Mouse (Mus musculus): ENCODE results near the gene Usp54. TPM values are rescaled to one million over a fixed set of nuclear protein-coding genes. Genes with fewer than 3 reads are reported as not detected.

Gene Usp54
- polyA plus RNA-seq, 1 experiment from 2014 or later: 12.5 TPM

DNA sequence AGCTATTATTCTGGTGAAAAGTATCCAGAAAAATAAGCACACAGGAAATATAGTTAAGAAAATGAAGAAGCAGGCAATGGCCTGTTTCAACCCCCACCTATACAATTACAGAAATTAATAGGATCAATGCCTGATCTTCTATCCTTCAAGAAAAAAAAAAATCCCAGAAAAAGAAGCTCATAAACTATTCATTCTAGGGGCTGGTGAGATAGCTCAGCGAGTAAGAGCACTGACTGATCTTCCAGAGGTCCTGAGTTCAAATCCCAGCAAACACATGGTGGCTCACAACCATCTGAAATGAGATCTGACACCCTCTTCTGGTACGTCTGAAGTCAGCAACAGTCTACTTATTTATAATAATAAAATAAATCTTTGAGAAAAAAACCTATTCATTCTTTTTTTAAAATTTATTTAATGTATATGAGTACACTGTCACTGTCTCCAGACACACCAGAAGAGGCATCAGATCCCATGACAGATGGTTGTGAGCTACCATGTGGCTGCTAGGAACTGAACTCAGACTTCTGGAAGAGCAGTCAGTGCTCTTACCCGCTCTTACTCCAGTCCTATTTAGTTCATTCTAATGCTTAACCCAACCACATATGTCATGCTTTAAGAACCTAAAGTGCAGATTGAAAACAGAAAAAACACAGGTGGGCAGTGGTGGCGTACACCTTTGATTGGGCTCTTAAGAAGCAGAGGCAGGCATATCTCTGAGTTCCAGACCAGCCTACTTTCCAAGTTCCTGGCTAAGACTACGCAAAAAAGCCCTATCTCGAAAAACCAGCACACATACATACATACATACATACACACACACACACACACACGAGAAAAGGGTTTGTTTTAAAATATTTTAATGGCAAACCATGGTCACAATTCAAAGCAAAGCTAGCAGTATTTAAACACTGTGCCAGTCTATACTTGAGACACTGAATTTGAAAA, 96.1 kb downstream of the Usp54 start:
- WGBS: 82% methylated on average over 7 of the region's 7 CpGs
- Histone ChIP-seq H3K27me3 (no peaks in the 10 kb centered on the region), H3K4me2 (replicated peaks) (peak overlapping the region; percentile 72), H3K36me3 (peaks cover 18% of the 10 kb centered on the region), H3K27ac (no peak overlapping the region), H3K4me3 (replicated peaks) (peak overlapping the region; percentile 92), H3K9ac (replicated peaks) (no peak overlapping the region), H3K9me3 (no peaks in the 10 kb centered on the region), H3K4me1 (replicated peaks) (peaks cover 29% of the 10 kb centered on the region)
- ATAC-seq: no peak

DNA sequence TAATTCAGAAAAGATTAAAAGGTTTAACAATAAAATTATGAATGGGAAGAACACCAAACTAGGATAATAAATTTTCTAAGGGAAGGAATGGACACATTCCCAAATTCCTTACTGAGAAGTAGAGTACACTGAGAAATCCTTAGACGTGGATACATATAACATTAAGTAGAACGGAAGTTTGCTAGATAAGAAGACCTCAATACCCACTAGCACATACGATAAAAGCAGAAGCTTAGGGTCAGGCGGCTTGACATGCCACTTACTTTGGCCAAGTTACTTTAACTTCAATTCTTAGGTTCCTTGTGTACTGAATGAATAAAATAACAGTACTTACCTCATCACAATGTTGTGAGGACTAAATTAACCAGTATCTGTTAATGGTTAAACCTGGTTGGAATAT, 111.2 kb downstream of the Usp54 start:
- H3K4me1 ChIP-seq (replicated peaks): no peaks in the 10 kb centered on the region
- 95% methylated on average over 4 of the region's 4 CpGs for WGBS

DNA sequence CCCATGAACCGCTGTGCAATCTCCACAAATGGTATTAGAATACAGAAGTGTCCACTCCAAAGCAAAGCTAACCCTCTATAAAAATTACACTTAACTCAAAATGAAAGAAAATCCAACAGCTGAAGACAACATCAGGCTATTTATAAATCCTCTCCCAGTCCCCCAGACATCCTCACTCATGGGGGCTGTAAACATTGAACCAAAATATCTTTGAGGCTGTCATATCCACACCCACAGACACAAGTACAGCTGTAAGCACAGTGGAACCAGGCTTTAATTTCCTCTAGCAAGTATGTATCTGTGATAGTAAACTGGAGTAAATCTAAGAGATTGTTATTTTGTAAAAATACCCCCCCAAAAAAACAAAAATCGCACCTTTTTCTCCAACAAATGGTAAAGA, 120.7 kb downstream of the Usp54 start:
- no peak for ATAC-seq
- Histone ChIP-seq H3K9me3 (no peaks in the 10 kb centered on the region), H3K4me3 (replicated peaks) (no peak overlapping the region), H3K27ac (no peak overlapping the region), H3K27me3 (no peaks in the 10 kb centered on the region), H3K4me1 (replicated peaks) (no peaks in the 10 kb centered on the region), H3K36me3 (peaks cover 36% of the 10 kb centered on the region), H3K9ac (replicated peaks) (no peak overlapping the region), H3K4me2 (replicated peaks) (no peak overlapping the region)
- WGBS: 97% methylated on average over 2 of the region's 2 CpGs

More for the DNA sequence above, 111.2 kb downstream of the Usp54 start:
- Histone ChIP-seq H3K4me2 (replicated peaks) (no peak overlapping the region), H3K27me3 (no peaks in the 10 kb centered on the region), H3K9ac (replicated peaks) (no peak overlapping the region), H3K27ac (no peak overlapping the region), H3K9me3 (no peaks in the 10 kb centered on the region), H3K4me3 (replicated peaks) (no peak overlapping the region), H3K36me3 (no peaks in the 10 kb centered on the region)
- no peak for ATAC-seq

DNA sequence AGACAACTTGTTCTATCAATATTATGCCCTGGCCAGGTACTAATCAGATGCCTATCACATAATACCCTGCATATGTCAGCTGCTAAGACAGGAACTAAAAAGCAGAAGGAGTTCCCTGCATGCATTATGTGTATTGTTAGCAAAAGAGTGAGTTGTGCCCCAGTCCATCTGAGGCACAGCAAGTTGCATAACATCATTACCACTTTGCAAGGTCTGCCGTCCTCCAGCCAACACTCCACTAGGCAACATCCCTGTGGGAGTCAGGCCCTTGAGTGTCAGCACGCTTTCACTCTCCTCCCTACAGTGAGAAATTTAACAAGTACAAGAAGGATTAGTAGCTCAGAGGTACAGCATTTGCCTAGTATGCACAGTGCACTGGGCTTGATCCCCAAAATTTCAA, 132.4 kb downstream of the Usp54 start:
- WGBS: 73% methylated on average over 2 of the region's 2 CpGs
- ATAC-seq: no peak
- no peaks in the 10 kb centered on the region for H3K9me3 ChIP-seq

DNA sequence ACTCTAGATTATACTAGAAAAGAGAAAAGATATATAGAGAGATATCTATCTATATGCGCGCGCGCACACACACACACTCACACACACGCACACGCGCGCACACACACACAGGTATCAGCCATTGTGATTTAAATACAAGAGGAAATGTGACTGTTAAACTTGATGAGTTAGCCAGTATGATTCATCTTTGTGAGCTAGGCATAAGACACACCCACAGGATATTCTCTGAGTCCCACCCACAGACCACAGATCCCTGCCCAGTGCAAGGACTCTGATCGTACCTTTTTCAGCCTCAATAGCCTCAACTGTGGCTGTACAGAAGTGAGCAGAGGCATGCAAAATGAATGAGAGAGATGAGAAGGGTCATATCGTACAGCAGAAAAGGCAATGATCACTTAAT, 137.9 kb downstream of the Usp54 start:
- H3K9ac ChIP-seq (replicated peaks): no peak overlapping the region
- no peak overlapping the region for H3K4me2 ChIP-seq (replicated peaks)
- no peak overlapping the region for H3K27ac ChIP-seq
- no peaks in the 10 kb centered on the region for H3K9me3 ChIP-seq
- WGBS: 95% methylated on average over 10 of the region's 10 CpGs
- H3K4me3 ChIP-seq (replicated peaks): no peak overlapping the region
- ATAC-seq: no peak
- H3K27me3 ChIP-seq: no peaks in the 10 kb centered on the region
- peaks cover 12% of the 10 kb centered on the region for H3K36me3 ChIP-seq
- no peaks in the 10 kb centered on the region for H3K4me1 ChIP-seq (replicated peaks)

More for the DNA sequence above, 132.4 kb downstream of the Usp54 start:
- Histone ChIP-seq H3K27me3 (no peaks in the 10 kb centered on the region), H3K9ac (replicated peaks) (no peak overlapping the region), H3K4me3 (replicated peaks) (no peak overlapping the region), H3K4me2 (replicated peaks) (no peak overlapping the region), H3K4me1 (replicated peaks) (no peaks in the 10 kb centered on the region), H3K27ac (no peak overlapping the region), H3K36me3 (peaks cover 14% of the 10 kb centered on the region)

DNA sequence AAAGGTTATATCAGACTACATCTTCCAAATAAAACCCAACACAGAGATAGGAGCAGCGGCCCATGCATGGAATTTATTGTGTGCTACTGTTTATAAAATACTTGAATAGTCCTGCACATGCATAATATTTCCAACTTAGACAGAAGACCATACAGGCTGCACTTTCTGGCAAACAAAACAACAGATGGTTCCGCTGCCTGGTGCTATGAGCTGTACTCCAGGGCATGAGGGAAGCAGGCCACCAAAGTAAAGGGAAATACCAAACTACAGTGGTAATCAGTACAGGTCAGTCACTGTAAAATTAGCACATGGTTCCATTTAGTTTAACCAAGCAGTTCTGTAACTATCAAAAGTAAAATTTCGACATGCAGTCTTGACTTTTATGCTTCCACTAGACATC, 140.9 kb downstream of the Usp54 start:
- Histone ChIP-seq H3K4me3 (replicated peaks) (no peak overlapping the region), H3K4me1 (replicated peaks) (no peaks in the 10 kb centered on the region), H3K9me3 (no peaks in the 10 kb centered on the region), H3K27me3 (no peaks in the 10 kb centered on the region), H3K4me2 (replicated peaks) (no peak overlapping the region), H3K36me3 (peaks cover 28% of the 10 kb centered on the region), H3K9ac (replicated peaks) (no peak overlapping the region), H3K27ac (no peak overlapping the region)
- WGBS: 94% methylated on average over 3 of the region's 3 CpGs
- no peak for ATAC-seq

Small RNAs within 50 kb of the gene (microRNA-seq; reads per million reads assigned to microRNA genes)
- gene Mir6946: 0.82 reads per million

Other genes with a start within 250 kb of the Usp54 start
- 59.6 and 62.5 TPM in 2 replicates for gene Mrps16, start 247.4 kb downstream of the Usp54 start, polyA plus RNA-seq (2015; fragmentation: Nextera tagmentation; extraction: Ambion mirVana)
- 0.50 and 1.3 TPM in 2 replicates for gene Cfap70, start 188.8 kb downstream of the Usp54 start, polyA plus RNA-seq (2015; fragmentation: Nextera tagmentation; extraction: Ambion mirVana)
- 7.8 and 8.5 TPM in 2 replicates for gene Anxa7, start 160.9 kb downstream of the Usp54 start, polyA plus RNA-seq (2015; fragmentation: Nextera tagmentation; extraction: Ambion mirVana)
- 0.81 and 0.86 TPM in 2 replicates for gene Mss51, start 144.2 kb downstream of the Usp54 start, polyA plus RNA-seq (2015; fragmentation: Nextera tagmentation; extraction: Ambion mirVana)
- 80.9 and 83.4 TPM in 2 replicates for gene Ppp3cb, start 94.5 kb downstream of the Usp54 start, polyA plus RNA-seq (2015; fragmentation: Nextera tagmentation; extraction: Ambion mirVana)
- gene Myoz1, start 15.5 kb upstream of the Usp54 start, polyA plus RNA-seq (2015; fragmentation: Nextera tagmentation; extraction: Ambion mirVana): not detected in 2 replicates
- 0.15 and 0.27 TPM in 2 replicates for gene Synpo2l, start 27.3 kb upstream of the Usp54 start, polyA plus RNA-seq (2015; fragmentation: Nextera tagmentation; extraction: Ambion mirVana)
- gene Sec24c, start 33.2 kb upstream of the Usp54 start, polyA plus RNA-seq (2015; fragmentation: Nextera tagmentation; extraction: Ambion mirVana): 88.4 and 96.7 TPM in 2 replicates
- gene Fut11, start 53.9 kb upstream of the Usp54 start, polyA plus RNA-seq (2015; fragmentation: Nextera tagmentation; extraction: Ambion mirVana): 22.7 and 26.0 TPM in 2 replicates
- gene Chchd1, start 61.9 kb upstream of the Usp54 start, polyA plus RNA-seq (2015; fragmentation: Nextera tagmentation; extraction: Ambion mirVana): 209 and 213 TPM in 2 replicates
- gene Zswim8, start 66.5 kb upstream of the Usp54 start, polyA plus RNA-seq (2015; fragmentation: Nextera tagmentation; extraction: Ambion mirVana): 46.5 and 57.7 TPM in 2 replicates
- 16.8 and 19.7 TPM in 2 replicates for gene Ndst2, start 93.5 kb upstream of the Usp54 start, polyA plus RNA-seq (2015; fragmentation: Nextera tagmentation; extraction: Ambion mirVana)
- gene Camk2g, start 153.0 kb upstream of the Usp54 start, polyA plus RNA-seq (2015; fragmentation: Nextera tagmentation; extraction: Ambion mirVana): 84.2 and 86.8 TPM in 2 replicates
- gene Plau, start 195.6 kb upstream of the Usp54 start, polyA plus RNA-seq (2015; fragmentation: Nextera tagmentation; extraction: Ambion mirVana): 0.19 and 0.34 TPM in 2 replicates

Data from midbrain, embryonic 13.5 days (tissue).